Mouse (Mus musculus) right cerebral cortex, postnatal 14 days (tissue): ENCODE results near the gene Cox7a1.
"Not testable (repeated sequence)": the region's sequence is repeated elsewhere in the genome, so short reads cannot be mapped to it uniquely, and the experiment has no call there.

Experiments
- DNase-seq: peaks from one replicate; pipeline ENCODE4 v3.0.0; 2022

Cox7a1 gene

DNA sequence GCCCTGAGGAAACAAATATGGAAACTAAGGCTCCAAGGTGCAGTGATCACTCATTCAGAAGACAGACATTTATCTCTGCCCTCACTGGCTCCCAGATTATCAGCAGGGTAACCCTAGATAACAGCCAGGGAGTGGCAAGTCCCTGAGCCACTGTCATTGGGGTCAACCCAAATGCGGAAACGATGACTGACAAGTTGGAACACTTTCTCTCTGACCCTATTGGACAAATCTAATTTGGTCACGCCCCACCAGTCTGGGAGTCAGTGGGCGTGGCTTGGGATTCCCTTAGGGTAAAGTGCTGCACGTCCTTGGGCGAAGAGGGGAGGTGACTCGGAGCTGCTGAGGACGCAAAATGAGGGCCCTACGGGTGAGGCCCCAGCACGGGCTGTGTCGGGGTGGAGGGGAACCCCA, at the start of gene Cox7a1:
Cox7a1 (plus strand) TSS at position 266 of the 411 bp plus-strand sequence.
- peak; percentile 53 for DNase-seq

DNA sequence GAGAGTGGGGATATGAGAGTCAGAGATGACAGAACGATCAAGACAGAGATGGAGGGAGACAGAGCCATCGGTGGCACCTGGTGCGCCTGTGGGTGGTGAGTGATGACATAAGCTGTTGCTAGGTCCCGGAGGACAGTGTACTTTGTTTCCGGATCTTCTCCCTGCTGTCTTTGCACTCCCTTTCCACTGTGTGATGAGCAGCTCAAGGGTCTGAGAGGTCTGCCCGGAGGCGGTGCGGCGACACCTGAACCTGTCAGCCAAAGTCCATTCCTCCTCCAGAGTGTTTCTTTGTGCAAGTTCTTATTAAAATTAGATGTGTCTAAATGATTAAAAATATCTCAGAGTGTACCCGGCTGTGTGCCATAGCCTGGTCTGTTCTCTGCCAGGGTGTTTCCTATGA, 47.1 kb upstream of the Cox7a1 start:
- DNase-seq: no peak

DNA sequence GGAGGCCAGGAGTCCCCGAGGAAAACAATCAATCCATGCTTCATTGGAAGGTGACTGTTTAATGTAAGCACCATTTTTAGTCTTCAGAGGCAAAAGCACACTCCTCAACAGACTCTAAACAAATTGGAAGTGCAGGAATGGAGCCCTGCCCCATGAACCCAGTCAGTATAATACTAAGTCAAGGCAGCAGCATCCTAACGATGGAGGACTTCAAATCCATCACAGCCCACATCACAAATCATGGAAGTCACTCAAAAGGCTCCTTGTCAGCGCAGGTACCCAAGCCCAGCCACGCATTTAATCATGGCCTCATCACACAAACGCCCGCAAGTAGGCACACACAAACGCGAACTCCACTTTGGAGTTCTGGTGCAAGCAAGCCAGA, 40.8 kb upstream of the Cox7a1 start:
- DNase-seq: no peak

- DNase-seq: peak; percentile 72
Observed at GRCm38 (mm10) chr7:30143555-30144209, 40.3 kb upstream of the Cox7a1 start.

DNA sequence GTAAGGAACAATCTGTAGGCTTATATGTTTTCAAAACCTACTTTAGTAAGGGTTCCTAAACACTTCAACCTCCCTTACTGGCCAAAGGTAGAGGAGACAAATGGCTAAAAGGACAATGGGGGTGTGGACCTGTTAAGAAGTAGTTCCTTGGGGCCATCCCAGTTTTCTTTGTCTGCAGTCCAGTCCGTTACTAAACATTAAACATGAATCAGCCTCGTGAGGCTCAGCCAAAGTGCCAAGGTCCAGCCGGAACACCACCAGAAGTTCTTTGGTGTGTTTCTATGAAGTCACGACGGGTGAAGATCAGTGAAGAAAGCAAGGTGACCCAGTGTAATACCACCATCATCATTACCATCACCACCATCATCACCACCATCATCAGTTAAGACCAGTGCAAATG, 36.9 kb upstream of the Cox7a1 start:
- DNase-seq: no peak

DNA sequence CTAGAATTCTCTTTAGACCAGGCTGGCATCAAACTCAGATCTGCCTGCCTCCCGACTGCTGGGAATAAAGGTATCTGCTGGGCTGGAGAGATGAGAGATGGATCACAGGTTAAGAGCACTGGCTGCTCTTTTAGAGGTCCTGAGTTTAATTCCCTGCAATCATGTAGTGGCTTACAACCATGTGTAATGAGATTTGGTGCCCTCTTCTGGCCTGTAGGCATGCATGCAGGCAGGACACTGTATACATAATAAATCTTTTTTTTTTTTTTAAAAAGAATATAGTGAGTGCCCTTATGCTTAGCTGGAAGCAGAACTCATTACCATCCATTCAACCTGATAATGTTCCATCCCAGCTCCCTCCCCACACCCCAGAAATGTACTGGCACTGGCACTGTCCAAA, 29.9 kb upstream of the Cox7a1 start:
- no peak for DNase-seq

DNA sequence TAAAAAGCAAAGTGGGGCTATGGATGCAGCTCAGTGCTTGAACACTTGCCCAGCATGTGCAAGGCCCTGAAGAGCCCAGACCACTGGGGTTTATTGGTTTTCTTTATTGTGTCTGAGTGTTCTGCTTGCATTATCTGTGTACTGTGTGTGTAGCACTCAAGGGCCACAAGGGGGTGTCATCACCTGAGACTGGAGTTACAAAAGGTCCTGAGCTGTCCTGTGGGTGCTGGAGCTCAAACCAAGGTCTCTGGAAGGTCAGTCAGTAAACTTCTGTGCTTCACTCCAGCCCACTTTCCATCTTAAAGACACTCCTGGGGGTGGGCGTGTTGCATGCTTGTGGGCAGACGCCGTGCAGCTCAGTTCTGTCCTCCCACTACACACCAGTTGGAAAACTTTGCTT, 28.4 kb upstream of the Cox7a1 start:
- no peak for DNase-seq

DNA sequence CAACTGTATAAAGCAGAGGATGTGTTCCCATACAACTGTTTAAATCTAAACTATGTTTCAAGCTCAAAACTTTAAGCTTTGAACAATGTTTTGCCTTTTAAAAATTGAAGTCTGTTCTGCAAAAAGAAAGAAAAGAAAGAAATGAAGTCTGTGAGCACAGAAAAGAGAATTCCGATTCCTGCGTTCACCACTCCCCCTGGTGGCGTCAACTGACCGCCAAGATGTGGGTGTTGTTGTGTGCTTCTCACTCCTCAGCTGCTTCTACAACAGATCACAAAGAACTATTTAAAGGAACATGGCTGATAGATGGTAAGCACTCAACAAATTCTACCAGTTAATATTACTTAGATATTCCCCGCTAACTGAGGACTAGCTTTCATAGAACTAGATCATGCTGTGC, 20.8 kb upstream of the Cox7a1 start:
- no peak for DNase-seq

DNA sequence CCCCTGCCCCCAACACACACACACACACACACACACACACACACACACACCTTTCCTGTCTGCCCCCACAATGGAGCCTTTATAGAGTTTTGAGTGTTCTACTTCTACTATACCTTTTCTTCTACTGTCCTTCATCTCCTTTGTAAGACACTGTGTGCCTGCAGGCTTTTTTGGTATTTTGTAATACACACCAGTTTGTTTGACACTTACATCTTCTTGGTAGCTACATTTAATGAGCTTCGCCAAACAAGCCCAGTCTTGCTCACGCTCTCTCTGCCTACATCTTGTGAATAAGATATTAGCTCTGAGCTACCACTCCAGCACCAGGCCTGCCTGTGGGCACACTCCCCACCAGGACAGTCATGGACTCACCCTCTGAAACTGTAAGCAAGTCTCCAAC, 19.2 kb upstream of the Cox7a1 start:
- DNase-seq: no peak

DNA sequence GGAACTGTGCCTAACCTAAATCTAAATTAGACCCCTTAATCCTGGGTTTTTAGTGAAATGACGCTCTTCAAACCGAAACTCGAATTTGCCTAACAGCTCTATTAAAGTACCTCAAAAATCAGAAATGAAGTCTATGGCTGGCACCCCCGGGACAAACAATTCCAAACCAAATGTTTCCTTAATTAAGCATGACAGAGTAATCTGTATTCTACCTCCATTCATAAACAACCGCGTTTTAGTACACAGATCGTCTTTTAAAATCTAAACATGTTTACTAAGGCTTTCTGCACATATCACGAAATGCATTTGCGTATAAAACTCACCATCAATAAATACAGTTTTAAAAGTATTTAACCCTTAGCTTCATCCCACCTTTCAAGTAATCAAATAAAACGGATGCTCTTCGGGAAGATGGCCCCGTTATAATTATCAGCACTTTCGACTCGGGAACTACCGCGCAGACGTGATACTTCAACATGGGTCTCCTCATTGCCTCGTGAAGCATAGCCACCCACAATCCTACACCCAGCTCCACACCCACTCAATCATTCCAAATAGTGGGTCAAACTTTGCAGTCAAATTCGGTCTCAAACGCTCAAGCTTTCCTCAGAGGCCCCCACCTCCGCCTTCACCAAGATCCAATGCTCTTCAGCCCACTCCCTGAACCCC, 14.9 kb upstream of the Cox7a1 start:
- DNase-seq: no peak

- peak; percentile 80 for DNase-seq
Observed at GRCm38 (mm10) chr7:30169583-30170282, 14.2 kb upstream of the Cox7a1 start, which contains the start of gene Zfp146. Gene Zfp146, minus strand, starts transcription at chr7:30169750.

DNA sequence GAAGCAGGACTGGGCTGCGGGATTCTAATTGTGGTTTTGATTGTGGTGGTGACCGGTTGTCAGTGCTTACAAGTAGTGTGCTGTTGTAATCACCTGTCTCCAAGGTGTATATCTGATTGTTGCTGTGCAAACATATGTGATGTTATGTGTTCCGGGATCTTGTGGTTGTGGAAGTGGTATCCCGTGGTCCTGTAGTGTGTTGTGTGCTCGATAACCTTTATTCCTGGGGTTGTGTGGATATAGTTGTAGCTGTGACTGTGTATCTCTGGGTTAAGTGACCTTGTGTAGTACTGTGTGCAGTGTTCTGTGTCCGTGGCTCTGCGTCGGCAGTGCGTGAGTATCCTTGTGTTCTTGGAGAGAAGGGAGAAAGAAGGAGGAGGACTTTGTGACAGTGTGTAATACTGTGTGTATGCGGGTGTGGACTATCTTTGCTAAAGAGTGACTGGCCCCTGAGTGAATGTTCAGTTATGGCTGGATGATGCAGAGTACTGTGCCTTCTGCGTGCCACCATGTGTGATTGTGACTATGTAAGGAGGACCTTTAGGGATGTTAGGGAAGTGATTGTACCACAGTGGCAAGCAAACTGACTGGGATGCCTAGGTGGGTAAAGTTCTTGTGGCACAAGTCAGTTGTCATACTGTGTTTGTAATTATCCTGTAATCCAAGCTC, 13.5 kb upstream of the Cox7a1 start:
- DNase-seq: no peak

DNA sequence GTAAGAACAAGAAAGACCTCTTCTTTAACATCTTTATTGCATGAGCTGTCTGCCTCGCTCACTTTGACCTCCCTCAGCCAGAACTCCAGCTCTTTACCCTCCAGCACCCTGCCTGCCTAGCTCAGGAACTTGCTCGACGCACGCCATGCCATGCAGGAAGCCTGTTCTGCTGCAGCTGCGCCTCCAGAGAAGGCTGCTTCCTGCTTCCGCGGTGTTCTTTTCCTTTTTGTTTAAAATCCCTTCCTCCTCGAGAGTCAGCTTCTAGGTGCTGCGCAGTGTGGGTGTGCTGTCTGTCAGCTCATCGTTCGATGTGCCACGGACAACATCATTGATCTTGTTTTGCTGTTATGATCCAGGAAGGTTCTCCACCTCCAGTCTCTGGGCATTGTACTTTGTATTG, 7.5 kb upstream of the Cox7a1 start:
- no peak for DNase-seq

GRCm38 (mm10) chr7:30178256-30178655, 5.7 kb upstream of the Cox7a1 start:
- DNase-seq: no peak

DNA sequence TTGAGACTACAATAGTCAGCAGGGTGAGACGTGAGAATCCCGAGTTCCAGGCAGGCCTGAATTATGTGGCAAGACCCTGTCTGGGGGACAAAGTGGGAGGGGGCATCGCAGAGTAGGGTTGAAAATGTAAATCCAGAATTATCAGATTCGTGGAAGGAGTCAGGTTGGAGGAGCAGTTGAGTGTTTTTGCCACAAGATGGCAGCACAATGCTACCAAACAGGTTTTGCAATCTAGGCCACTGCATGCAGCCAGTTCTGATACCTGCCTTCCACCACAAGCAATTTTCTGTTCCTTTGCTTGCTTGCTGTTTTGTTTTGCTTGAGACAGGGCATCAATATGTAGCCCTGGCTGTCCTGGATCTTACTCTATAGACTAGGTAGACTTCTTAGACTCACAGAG, 2.6 kb upstream of the Cox7a1 start:
- DNase-seq: peak; percentile 71

DNA sequence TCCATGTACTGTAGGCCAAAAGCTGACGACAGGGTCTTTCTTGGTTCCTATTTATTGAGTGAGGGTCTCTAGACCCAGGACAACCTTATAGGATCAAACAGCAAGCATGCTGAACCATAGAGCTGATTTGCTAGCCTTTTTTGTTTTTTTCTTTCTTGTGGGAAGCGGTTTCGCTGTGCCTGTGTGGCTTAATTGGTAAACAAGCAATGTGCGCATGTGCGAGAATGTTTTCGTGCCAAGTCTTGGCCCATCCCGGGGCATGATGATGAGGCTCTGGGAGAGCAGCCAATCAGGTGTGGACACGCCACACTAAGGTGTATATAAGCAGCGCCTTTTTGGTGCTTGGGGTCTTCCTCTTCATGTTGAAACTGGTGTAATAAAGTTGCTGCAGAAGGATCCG, 2.0 kb upstream of the Cox7a1 start:
- DNase-seq: not testable (repeated sequence)

DNA sequence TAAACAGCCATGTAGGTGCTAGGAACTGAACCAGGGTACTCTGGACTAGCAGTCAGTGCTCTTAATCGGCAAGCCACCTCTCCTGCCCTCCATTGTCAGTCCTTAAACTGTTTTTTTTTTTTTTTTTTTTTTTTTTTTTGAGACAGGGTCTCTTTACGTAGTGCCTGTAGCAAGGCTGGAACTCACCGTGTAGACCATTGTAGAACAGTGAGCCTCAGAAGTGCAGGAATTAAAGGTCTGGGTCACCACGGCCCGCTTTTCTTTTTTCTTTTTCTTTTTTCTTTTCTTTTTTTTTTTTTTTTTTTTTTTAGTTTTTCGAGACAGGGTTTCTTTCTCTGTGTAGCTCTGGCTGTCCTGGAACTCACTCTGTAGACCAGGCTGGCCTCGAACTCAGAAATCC, 755 bp upstream of the Cox7a1 start:
- not testable (repeated sequence) for DNase-seq

GRCm38 (mm10) chr7:30184641-30185348, 851 bp downstream of the Cox7a1 start:
- DNase-seq: no peak

DNA sequence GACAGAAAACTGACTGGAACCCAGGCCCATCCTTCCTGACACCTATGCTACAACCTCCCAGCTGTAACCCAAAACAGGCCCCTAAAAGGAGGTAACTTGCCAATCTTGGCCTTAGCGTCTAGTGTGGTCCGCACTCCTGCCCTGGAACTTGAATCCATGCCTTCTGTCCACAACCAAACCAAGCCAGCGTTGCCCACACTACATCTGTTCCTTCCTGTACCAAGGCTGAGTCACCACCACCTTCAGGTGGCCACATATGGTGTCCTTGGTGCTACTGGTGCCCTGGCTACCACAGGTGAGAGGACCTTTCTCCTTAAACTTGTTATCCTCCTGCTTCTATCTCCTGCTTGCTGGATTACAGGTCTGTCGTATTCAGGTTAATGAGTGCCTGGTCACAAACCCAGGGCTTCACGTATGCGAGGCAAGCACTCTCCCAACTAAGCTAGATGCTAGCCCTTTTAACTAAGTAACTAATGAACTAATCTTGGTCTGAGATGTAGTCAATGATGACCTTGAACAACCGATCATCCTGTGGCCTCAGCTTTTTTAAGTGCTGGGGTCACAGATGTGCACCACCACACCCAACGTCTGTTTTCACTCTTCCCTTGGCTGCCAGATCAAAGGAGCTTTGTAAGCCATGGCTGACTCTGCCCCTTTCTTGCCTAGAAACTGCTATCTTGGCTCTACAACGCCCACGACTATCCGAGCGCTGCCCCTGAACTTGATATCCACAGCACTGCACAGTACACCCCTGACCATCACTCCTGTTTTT, 4.6 kb downstream of the Cox7a1 start:
- DNase-seq: no peak

DNA sequence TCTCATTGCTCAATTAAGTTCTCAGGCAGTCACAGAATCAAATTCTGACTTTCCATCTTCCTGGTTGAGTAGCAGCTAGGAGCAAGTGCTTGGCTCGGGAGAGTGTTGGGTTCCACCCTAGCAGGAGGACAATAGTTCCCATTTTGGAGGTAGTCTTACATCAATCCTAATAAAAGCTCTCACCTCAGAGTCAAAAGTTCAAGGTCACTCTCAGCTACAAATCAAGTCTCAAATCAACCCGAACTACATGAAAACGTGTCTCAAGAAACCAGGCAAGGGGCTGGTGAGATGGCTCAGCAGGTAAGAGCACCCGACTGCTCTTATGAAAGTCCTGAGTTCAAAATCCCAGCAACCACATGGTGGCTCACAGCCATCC, 5.2 kb downstream of the Cox7a1 start:
- DNase-seq: no peak

DNA sequence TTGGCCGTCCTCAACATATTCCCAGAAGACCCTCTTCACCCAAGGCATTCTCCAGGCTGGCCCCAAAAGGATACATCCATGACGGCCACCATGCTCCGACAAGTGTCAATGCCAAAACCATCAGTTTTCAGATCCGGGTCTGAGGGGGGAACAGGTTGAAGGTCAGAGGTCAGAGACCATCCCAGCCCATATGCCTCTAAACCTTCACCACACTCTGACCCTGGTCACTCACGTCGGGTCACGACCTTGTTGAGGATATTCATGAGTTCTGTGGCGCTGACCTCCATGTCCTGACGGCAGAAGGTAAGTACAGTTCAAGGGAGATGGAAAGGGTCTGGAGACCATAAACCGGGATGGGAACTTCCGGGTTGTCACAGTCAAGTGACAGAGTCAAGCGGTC, 8.1 kb downstream of the Cox7a1 start:
- DNase-seq: no peak

DNA sequence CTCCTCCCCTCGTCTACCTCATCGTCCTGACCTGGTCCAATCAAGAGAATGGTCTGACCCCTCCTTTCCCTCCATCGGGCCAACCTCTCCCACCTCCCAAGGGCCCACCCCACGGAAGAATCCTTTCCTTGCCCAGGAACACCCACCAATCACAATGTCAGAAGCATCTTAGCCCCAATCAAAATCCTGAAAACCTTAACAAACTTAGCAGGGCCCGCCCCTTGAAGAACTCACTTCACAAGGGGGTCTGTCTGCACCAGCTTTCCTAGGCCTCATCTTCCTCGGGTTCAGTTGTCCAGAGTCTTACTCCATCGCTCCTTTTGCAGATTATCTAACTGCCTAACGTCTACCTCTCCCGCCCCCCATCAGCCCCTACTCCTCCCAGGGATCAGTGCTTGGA, 9.1 kb downstream of the Cox7a1 start:
- DNase-seq: no peak
